Mouse (Mus musculus): ENCODE measurements around the gene Ankrd23.

- TF ChIP-seq POLR2A (IDR thresholded peaks at IDR 0.05; ENCODE audit: control insufficient read depth, extremely low read depth, insufficient read depth, low read length, poor library complexity) (no peak), CTCF (IDR thresholded peaks at IDR 0.05; ENCODE audit: borderline replicate concordance, control insufficient read depth, extremely low read depth, insufficient read depth, low read length, poor library complexity) (no peak)
These were observed 31.3 kb upstream of the Ankrd23 start for GRCm38 (mm10) chr1:36567818-36568603.

All from thymus, adult 2 months (tissue).